Mouse (Mus musculus) myocyte (in vitro differentiated cells): ENCODE measurements around the gene Zer1.

Experiments used
- MAX ChIP-seq: IDR thresholded peaks from one replicate; pipeline ENCODE4 v1.6.1; 2011; ENCODE audit warnings: low read depth, mild to moderate bottlenecking, control low read depth
- POLR2A ChIP-seq: IDR thresholded peaks from one replicate; pipeline ENCODE4 v1.6.1; 2011; ENCODE audit warnings: low read depth, mild to moderate bottlenecking, control low read depth, moderate library complexity; ENCODE audit not compliant: insufficient read length

DNA sequence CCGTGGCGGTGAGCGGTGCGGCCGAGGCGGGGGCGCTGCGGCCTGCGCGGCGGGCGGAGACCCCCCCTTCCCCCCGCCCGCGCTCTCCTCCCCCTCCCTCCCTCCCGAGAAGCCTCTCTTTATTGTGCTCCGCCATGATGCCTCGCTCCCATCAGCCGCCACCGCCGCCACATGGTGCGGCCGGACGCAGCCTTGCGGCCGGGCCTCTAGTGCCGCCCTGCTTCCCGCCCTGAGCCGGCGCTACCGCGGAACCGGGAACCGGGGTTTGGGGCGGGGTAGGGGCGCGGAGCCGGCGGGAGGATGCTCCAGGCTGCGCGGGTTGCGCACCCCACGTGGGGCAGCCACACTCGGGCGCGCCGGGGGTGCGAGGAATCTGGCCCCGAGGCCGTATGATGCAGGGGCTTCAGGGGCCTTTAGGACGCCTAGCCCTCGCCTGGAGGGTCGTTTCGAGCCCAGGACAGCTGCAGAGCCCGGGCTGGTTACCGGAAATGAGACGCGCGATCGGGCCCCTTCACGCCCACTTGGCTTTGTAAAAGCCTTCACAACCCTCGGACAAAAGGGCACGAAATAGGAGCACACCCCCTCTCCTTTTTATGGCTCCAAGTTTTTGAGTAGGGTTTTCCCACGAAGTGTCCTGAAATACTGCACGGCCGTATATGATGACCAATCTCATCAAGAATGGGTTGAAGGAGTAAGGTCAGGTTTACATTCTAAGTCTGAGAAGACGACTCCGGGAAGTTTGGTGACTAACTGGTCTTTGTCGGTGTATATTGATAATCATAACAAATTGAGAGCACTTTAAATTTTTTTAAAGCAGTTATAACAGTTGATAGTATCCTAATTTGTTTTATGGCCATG is 57.1 kb downstream of the Zer1 start:
- no peak for TF ChIP-seq MAX
- peak; percentile 33 for TF ChIP-seq POLR2A
